Mouse (Mus musculus) embryonic facial prominence, embryonic 15.5 days (tissue): ENCODE results near the gene Ceacam19. TPM values are rescaled to one million over a fixed set of nuclear protein-coding genes. Genes with fewer than 3 reads are reported as not detected.

Experiments
- ATAC-seq: fragments of 200-750 bp; cut with Nextera tagmentation; 2 replicates; pipeline ENCODE4 v1.8.0; 2017; ENCODE audit warnings: low read depth, moderate TSS enrichment; ENCODE audit not compliant: insufficient number of reproducible peaks, low FRiP score, low TSS enrichment
- H3K27ac ChIP-seq: fragments of 300-500 bp; sonication (generic); replicated peaks from 2 replicates; pipeline ENCODE4 v1.5.1; 2015; ENCODE audit warnings: mild to moderate bottlenecking, inconsistent platforms
- H3K27me3 ChIP-seq: fragments of 300-500 bp; sonication (generic); 2 replicates; pipeline ENCODE4 v1.6.1; 2015; ENCODE audit warnings: inconsistent platforms
- H3K36me3 ChIP-seq: fragments of 300-500 bp; sonication (generic); 2 replicates; pipeline ENCODE4 v1.6.1; 2015; ENCODE audit warnings: mild to moderate bottlenecking, inconsistent platforms
- H3K4me1 ChIP-seq: fragments of 300-500 bp; sonication (generic); 2 replicates; pipeline ENCODE4 v1.6.1; 2015; ENCODE audit warnings: inconsistent platforms
- H3K4me2 ChIP-seq: fragments of 300-500 bp; sonication (generic); replicated peaks from 2 replicates; pipeline ENCODE4 v1.6.1; 2015; ENCODE audit warnings: mild to moderate bottlenecking, inconsistent platforms
- H3K4me3 ChIP-seq: fragments of 300-500 bp; sonication (generic); replicated peaks from 2 replicates; pipeline ENCODE4 v1.5.1; 2015; ENCODE audit warnings: mild to moderate bottlenecking, inconsistent platforms
- H3K9ac ChIP-seq: fragments of 300-500 bp; sonication (generic); 2 replicates; pipeline ENCODE4 v1.6.1; 2015; ENCODE audit warnings: inconsistent platforms
- H3K9me3 ChIP-seq: fragments of 300-500 bp; sonication (generic); replicated peaks from 2 replicates; pipeline ENCODE4 v1.6.1; 2016; ENCODE audit warnings: inconsistent platforms
- WGBS: fragments of 180-500 bp; shearing (Covaris S2); methylation state at CpG from one replicate; pipeline ENCODE4 v1.1.7; 2015; 5-methylcytosine and 5-hydroxymethylcytosine counted together
- polyA plus RNA-seq: library from polyadenylated mRNA; unstranded; fragments of >200 nt; fragmentation: Nextera tagmentation; extraction: Ambion mirVana; gene quantifications from 2 replicates; pipeline ENCODE4 v1.2.1, GENCODE M21; 2015

Ceacam19 gene
- polyA plus RNA-seq, 1 experiment from 2014 or later: 5.5 TPM

DNA sequence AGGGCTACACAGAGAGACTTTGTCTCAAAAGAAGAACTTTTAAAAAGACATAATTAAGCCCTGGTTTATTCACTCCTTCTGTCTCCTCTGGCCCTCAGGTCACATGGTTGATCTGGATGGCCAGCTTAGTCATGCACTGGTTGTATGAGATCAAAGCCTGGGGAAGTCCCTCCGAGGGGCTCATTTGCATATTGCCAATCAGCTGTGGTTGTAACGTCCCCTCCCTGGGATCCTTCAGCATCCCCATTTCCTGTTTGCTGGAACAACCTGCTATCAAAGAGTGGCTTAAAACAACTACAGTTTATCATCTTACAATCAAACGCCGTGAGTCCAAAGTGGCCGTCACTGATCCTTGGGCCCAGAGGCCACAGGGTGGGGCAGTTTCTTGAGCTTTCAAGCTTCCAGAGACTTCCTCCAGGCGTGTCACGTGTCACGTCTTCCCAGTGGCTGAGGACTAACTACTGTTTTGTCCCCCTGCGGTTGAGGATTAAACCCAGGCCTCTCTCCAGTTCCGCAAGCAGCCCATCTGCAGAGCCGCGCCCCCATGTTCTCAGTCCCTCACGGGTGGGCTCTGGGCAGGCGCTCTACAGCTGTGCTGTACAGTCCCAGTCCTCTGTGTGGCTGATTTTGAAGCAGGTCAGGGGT, 10.9 kb downstream of the Ceacam19 start:
- H3K4me3 ChIP-seq: no peak overlapping the region
- no peak overlapping the region for H3K4me2 ChIP-seq
- no peaks in the 10 kb centered on the region for H3K36me3 ChIP-seq
- no peak overlapping the region for H3K27ac ChIP-seq
- no peaks in the 10 kb centered on the region for H3K4me1 ChIP-seq
- no peak overlapping the region for H3K9ac ChIP-seq
- 42% methylated on average over 14 of the region's 14 CpGs for WGBS
- ATAC-seq: no peak
- H3K9me3 ChIP-seq: no peaks in the 10 kb centered on the region
- H3K27me3 ChIP-seq: no peaks in the 10 kb centered on the region

DNA sequence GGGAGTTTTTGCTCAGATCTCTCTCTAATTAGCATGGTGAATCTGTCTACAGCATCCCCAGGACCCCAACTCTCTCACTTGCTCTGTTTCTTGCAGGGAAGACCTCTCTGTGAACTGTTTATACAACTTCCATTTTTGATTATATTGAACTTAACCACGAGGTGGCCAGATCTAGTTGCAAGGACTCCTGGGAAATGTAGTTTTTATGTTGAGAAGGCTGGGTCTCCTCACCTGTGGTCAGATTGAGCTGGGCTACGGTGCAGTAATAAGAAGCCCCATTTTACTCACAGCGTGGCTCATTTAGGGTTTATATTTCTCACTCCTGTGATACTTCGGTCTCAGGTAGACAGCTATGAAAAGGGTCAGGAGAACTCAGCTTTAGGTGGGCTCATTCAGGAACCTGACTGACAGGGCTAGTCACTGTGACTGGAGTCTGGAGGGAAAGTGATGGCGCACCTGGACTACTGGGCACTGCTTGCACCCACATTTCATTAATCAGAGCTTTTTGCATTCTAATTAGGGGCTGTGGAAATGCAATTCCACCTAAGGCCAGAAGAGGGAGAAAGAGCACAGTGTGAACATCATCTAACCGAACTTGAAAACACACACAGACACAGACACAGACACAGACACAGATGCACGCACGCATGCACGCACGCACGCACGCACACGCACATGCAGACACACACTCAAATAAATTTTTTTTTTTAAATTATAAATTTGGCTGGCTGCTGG, 11.7 kb downstream of the Ceacam19 start:
- Histone ChIP-seq H3K27me3 (no peaks in the 10 kb centered on the region), H3K4me1 (no peaks in the 10 kb centered on the region), H3K4me3 (no peak overlapping the region), H3K36me3 (no peaks in the 10 kb centered on the region), H3K4me2 (no peak overlapping the region), H3K27ac (no peak overlapping the region), H3K9ac (no peak overlapping the region), H3K9me3 (no peaks in the 10 kb centered on the region)
- ATAC-seq: no peak; the same call in 1 of the 2 replicates
- 45% methylated on average over 13 of the region's 13 CpGs for WGBS

DNA sequence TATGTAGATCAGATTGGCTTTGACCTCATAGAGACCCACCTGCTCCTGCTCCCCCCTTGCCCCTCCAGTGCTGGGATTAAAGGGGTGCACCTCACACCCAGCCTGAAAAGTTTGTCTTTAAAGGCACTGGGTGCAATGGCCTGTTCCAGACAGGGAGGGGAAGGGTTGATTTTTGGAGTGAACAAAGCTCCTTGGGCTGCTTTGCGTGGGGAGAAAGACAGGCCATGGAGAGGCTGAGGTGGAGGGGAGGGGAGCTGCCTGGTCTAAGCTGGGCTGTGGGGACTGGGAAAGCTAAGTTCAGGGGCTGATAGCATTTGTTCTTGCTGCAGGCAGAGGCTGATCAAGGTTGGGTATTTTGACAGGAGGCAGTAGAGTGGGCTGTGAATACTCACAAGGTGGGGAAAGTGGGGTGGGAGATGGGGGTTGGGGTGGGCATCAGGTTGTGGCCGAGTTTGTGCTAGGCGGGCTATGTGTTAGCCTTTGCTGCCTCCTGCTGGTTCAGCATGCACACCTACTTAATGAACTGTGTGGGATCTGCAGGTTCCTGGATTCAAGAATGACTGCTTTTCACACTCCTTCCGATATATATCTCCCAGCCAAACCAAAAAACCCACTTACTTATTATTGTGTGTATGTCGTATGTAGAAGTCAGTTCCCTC, 15.7 kb downstream of the Ceacam19 start:
- no peaks in the 10 kb centered on the region for H3K4me1 ChIP-seq
- no peak overlapping the region for H3K9ac ChIP-seq
- no peaks in the 10 kb centered on the region for H3K27me3 ChIP-seq
- H3K36me3 ChIP-seq: no peaks in the 10 kb centered on the region
- H3K9me3 ChIP-seq: no peaks in the 10 kb centered on the region
- no peak overlapping the region for H3K27ac ChIP-seq
- WGBS: 40% methylated on average over 5 of the region's 5 CpGs
- no peak for ATAC-seq
- no peak overlapping the region for H3K4me3 ChIP-seq
- no peak overlapping the region for H3K4me2 ChIP-seq

DNA sequence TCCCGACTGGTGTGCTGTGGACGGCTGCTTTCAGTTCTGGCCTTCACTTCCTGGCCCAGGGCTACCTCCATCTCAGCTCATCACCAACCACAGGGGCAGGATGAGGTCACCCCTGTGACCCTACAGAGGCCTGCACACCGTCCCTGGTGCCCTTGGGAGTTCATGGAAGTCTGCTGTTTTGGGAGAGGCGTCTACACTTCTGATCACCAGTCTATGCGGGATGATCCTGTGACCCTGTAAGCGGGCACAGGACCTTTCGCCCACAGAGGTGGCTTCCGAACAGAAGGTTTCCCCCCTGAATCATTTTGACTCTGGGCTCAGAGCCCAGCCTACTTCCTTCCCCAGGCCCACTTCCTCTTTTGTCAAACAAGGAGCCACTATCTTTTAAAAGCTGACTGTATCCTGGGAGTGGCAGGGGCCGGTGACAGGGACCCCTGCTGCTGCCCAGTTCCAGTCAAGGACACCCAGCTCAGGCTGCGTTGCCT, 16.6 kb downstream of the Ceacam19 start:
- no peak overlapping the region for H3K4me2 ChIP-seq
- no peaks in the 10 kb centered on the region for H3K9me3 ChIP-seq
- H3K27me3 ChIP-seq: no peaks in the 10 kb centered on the region
- no peak for ATAC-seq
- no peak overlapping the region for H3K27ac ChIP-seq
- no peak overlapping the region for H3K4me3 ChIP-seq
- no peaks in the 10 kb centered on the region for H3K36me3 ChIP-seq
- WGBS: 45% methylated on average over 10 of the region's 10 CpGs
- H3K4me1 ChIP-seq: no peaks in the 10 kb centered on the region
- no peak overlapping the region for H3K9ac ChIP-seq

DNA sequence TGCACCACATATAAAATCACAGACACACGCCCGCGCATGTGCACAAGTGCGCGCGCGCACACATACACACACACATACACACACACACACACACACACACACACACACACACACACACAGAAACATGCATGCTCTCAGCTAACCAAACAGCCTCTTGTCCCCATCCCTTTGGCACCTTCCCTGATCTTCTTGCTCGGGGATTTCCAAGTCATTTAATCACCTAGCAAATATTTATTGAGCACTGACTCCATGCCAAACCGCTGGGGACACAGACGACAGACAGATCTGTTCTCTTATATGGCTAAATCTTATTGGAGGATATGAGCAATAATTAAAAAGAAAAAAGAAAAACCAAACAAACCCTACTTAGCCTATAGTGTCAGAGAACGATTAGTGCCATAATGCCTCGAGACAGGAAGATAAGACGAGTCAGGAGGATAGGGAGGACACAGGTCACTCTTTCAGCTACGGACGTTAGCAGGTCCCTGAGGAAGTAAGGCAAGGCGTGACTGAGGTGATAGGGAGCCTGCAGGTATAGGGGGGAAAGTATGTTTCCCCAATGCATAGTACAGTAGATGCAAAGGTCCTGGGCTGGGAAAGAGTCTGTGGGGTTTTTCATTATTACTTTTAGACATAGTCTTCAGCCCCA, 19.9 kb downstream of the Ceacam19 start:
- Histone ChIP-seq H3K4me2 (no peak overlapping the region), H3K4me1 (no peaks in the 10 kb centered on the region), H3K4me3 (no peak overlapping the region), H3K27me3 (no peaks in the 10 kb centered on the region), H3K36me3 (no peaks in the 10 kb centered on the region), H3K9ac (no peak overlapping the region), H3K27ac (no peak overlapping the region), H3K9me3 (no peaks in the 10 kb centered on the region)
- no peak for ATAC-seq
- WGBS: 82% methylated on average over 16 of the region's 16 CpGs

DNA sequence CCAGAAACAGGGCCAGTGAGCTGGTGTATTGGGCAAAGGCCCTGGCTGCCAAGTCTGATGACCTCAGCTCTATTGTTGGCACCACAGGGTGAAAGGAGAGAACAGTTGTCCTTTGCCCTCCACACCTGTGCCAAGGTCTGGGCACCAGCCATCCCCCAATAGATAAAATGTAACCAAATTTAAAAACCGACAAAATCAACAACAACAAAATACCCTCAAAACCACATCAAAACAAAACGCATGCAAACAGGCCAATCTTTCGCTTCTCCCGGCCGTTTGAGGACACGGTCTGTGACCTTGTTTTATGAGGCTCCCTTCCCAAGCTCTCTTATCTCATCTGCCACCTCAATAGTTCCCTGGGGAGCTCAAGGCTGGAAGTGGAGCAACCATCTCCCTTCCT, 21.3 kb downstream of the Ceacam19 start:
- no peak for ATAC-seq
- Histone ChIP-seq H3K27me3 (no peaks in the 10 kb centered on the region), H3K4me1 (no peaks in the 10 kb centered on the region), H3K36me3 (no peaks in the 10 kb centered on the region), H3K9ac (no peak overlapping the region), H3K9me3 (no peaks in the 10 kb centered on the region), H3K27ac (no peak overlapping the region), H3K4me3 (no peak overlapping the region), H3K4me2 (no peak overlapping the region)
- 83% methylated on average over 6 of the region's 6 CpGs for WGBS

DNA sequence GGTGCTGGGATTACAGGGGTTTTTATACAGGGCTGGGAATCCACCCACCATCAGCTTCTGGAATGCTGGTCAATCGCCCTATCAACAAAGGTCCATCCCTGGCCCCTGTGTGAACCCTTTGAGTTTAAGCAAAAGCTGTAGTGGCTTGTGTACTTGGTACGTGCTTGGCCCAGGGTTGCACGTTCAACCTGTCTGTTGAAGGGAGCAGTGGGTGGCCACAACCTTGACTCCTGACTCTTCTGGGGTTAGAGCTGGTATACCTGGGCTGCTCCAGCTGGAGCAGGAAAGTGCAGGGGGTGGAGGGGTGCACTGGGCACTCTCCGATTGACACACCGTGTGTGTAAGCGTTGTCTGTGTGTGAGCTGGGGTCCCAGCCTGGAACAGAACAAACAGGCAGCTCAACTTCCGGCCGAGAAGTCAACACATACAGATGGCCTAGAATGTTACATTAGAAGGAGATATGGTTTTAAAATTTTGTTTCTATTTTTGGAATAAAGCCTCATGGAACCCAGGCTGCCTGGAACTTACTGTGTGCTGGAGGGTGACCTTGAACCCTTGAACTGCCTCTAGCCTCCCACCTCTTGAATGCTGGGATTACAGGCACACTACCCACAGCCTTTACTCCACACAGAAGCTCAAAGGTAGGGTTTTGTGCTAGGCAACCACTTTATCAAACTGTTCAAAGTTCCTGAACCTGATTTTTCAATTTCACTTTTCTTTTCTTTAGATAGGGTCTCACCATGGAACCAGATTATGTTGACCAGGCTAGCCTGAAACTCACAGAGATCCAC, 22.3 kb downstream of the Ceacam19 start:
- Histone ChIP-seq H3K27me3 (no peaks in the 10 kb centered on the region), H3K9me3 (no peaks in the 10 kb centered on the region), H3K4me3 (no peak overlapping the region), H3K36me3 (no peaks in the 10 kb centered on the region), H3K9ac (no peak overlapping the region), H3K27ac (no peak overlapping the region), H3K4me2 (no peak overlapping the region), H3K4me1 (no peaks in the 10 kb centered on the region)
- WGBS: 76% methylated on average over 8 of the region's 8 CpGs
- ATAC-seq: no peak

DNA sequence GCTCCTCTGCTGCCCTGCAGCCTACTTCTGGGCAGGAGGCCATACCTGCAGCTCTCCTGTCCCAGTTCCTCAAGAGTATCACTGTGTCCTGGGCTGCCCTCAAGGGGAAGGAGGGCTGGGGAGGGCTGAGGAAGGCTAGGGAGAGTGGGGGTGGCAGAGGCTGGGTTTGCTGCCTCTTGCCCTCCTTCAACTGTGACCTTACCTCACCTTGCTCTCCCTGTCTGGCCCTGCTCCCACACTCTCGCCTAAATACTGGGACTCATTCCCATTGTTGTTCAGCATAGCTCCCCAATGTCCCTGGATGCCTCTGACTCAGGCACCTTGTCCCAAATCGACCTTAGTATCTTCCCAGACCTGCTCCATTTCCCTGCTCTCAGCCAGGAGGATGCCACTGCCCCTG, 23.5 kb downstream of the Ceacam19 start:
- H3K4me1 ChIP-seq: no peaks in the 10 kb centered on the region
- no peaks in the 10 kb centered on the region for H3K27me3 ChIP-seq
- no peaks in the 10 kb centered on the region for H3K36me3 ChIP-seq
- no peak overlapping the region for H3K27ac ChIP-seq
- H3K4me2 ChIP-seq: no peak overlapping the region
- 30% methylated on average over 2 of the region's 2 CpGs for WGBS
- no peak overlapping the region for H3K4me3 ChIP-seq
- ATAC-seq: no peak
- H3K9me3 ChIP-seq: no peaks in the 10 kb centered on the region
- no peak overlapping the region for H3K9ac ChIP-seq

DNA sequence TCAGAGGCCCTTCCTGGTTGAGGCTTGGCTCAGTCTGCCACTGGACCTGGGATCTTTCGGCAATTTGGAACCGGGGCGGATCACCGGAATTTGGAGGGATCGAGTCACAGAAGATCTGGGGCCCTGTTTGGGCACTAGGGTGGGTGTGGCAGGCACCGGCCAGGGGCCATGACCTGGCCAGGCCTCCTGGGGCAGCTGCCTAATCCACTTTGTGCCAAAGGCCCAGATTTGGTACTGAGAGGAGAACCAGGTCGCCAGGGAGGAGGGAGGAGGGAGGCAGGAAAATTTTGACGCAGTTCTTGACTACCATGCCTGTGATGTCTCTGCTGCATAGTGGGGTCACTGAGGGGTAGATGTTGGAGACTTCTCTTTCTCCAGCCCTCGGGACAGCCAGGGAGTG, 26.6 kb downstream of the Ceacam19 start, which contains the start of gene Ceacam16:
Ceacam16 (minus strand) TSS at position 101 of the 400 bp plus-strand sequence.
- H3K9me3 ChIP-seq: no peaks in the 10 kb centered on the region
- no peak within 1 kb of the TSS for H3K27ac ChIP-seq
- no peak for ATAC-seq
- no peaks in the 10 kb centered on the region for H3K36me3 ChIP-seq
- no peaks in the 10 kb centered on the region for H3K27me3 ChIP-seq
- WGBS: 76% methylated on average over 9 of the region's 9 CpGs
- H3K4me2 ChIP-seq: no peak within 1 kb of the TSS
- H3K4me1 ChIP-seq: no peaks in the 10 kb centered on the region
- no peak within 1 kb of the TSS for H3K9ac ChIP-seq
- no peak within 1 kb of the TSS for H3K4me3 ChIP-seq

DNA sequence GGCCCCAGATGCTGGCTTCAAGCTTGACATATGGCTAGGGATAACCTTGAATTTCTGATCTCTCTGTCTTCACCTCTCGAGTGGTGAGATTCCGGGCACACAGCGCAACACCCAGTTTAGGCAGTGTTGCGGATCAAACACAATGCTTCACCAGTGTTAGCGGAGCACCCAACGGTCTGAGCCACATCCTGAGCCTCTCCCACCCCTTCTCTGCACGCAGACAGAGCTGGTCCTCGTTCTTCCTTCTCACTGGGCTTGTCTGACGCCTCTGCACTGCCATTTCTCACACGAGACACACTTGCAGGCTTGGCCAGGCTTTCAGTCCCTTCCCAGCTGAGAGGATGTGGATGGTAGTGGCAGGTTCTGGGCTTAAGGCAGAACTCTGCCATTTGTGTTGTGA, 28.0 kb downstream of the Ceacam19 start:
- no peak for ATAC-seq
- Histone ChIP-seq H3K4me1 (no peaks in the 10 kb centered on the region), H3K9ac (no peak overlapping the region), H3K27me3 (peaks cover 5% of the 10 kb centered on the region; the same call in 1 of the 2 replicates), H3K4me2 (no peak overlapping the region), H3K27ac (no peak overlapping the region), H3K9me3 (no peaks in the 10 kb centered on the region), H3K36me3 (no peaks in the 10 kb centered on the region), H3K4me3 (no peak overlapping the region)
- WGBS: 69% methylated on average over 10 of the region's 10 CpGs
